In the genomic region with DNA sequence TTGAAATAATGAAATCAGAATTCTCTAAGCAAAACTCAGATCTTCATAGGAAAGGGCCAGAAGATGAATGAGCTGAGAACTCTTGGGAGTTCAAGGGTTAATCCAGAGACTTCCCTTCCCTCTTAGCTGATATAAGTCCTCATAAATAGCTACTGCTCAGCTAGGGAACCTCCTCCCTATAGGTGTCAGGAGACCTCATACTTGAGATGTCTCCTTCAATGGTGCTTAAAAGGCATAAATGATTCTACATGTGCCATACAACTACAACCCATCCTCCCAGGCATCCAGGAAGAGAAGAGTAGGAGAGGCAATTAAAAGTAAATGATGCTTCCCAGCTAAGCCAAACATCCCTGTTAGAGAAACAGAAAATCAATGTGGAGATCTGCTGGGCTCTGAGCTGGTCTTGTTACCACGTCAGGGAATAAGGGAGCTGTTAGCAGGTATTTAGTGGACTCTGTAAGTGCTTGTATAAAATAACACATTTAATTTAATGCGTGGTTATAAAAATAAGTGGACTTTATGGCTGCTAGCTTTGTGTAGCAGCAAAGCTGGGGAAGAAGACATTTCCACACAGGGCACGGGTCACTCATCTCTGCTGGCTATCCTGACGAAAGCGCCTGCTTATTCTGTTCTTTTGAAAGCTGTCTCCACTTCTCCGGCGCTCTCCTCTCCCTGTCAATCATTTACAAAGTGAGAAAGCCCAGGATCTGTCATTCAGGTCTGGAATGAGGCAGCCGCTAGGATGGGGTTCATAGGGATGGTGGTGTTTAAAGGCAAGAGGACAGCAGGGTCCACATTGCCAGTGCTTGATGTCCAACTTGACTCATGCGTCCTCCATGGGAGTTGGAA, we compare ENCODE assay signal across 17 mouse cellular contexts.
"Had no signal": no experiment of that assay in that cellular context is flagged by ENCODE, and none has a peak within 500 bp of the region (broad histone marks: within the 10 kb centered on the region; RNA-seq: fewer than 3 reads in every experiment).

No protein-coding gene starts in this region.

- H3K4me1 ChIP-seq: liver, embryonic 15.5 days; lung, embryonic 15.5 days; megakaryocyte, embryonic 14.5 days; midbrain, embryonic 13.5 days; stomach, embryonic 15.5 days had no signal

- H3K9ac ChIP-seq: liver, embryonic 15.5 days; liver, postnatal 0 days; lung, embryonic 15.5 days; midbrain, embryonic 13.5 days; stomach, embryonic 15.5 days had no signal

- H3K27me3 ChIP-seq: liver, embryonic 15.5 days; lung, embryonic 15.5 days; megakaryocyte, embryonic 14.5 days; midbrain, embryonic 13.5 days; stomach, embryonic 15.5 days had no signal

- H3K4me2 ChIP-seq: liver, embryonic 15.5 days; lung, embryonic 15.5 days; midbrain, embryonic 11.5 days; midbrain, embryonic 13.5 days; stomach, embryonic 15.5 days had no signal

- ATAC-seq: liver, postnatal 0 days; lung, postnatal 0 days; midbrain, embryonic 13.5 days had no signal

- H3K36me3 ChIP-seq: liver, embryonic 15.5 days; lung, embryonic 15.5 days; midbrain, embryonic 13.5 days; stomach, embryonic 15.5 days had no signal

- H3K4me3 ChIP-seq: liver, embryonic 15.5 days; lung, embryonic 15.5 days; megakaryocyte, embryonic 14.5 days; midbrain, embryonic 13.5 days; stomach, embryonic 15.5 days had no signal

- DNase-seq: liver, postnatal 0 days; lung, adult 2 months; lung, postnatal 14 days; lung, postnatal 36 days; right cerebral cortex, postnatal 14 days; thymus, adult 2 months; thymus, postnatal 25 days; thymus, postnatal 4 days had no signal

- H3K9me3 ChIP-seq: liver, embryonic 15.5 days; lung, embryonic 15.5 days; megakaryocyte, embryonic 14.5 days; midbrain, embryonic 13.5 days; stomach, embryonic 15.5 days had no signal

- H3K27ac ChIP-seq: liver, embryonic 15.5 days; lung, embryonic 15.5 days; macrophage; midbrain, embryonic 13.5 days; stomach, embryonic 15.5 days; stomach, postnatal 0 days had no signal
